9 mouse cellular contexts compared by ENCODE assay signal in the genomic region with DNA sequence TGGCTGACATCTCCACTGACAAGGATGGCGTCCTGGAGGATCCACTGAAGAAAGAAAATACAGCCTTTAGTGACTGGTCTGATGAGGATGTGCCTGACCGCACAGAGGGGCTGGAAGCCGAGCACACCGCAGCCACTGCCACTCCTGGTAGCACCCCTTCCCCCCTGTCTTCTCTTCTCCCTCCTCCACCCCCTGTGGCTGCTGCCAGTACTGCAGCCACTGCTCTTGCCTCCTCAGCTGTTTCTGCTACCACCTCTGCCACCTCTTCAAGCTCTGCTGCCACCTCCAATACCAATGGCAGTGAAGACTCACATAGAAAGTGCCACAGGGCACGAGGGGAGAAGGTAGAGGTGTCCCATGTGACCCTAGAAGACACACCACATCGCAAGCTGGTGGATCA. TPM values are rescaled to one million over a fixed set of nuclear protein-coding genes. Genes with fewer than 3 reads are reported as not detected.
DNase-seq lines count a peak whose midpoint lies in the region; ATAC-seq and TF ChIP-seq lines count a peak whose summit lies in the region.
"Had no signal": no experiment of that assay in that cellular context is flagged by ENCODE, and none has a peak within 500 bp of the region (broad histone marks: within the 10 kb centered on the region; RNA-seq: fewer than 3 reads in every experiment).

No protein-coding gene starts in this region.

- no peak overlapping the region for H3K27ac ChIP-seq in forebrain, embryonic 11.5 days (ENCODE audit: low read depth, low read length)
- no peak overlapping the region for H3K27ac ChIP-seq in forebrain, embryonic 12.5 days
- no peak overlapping the region for H3K27ac ChIP-seq in cortical plate, adult 2 months (ENCODE audit: insufficient read depth, low read length)
- no peak overlapping the region for H3K27ac ChIP-seq in olfactory bulb, adult 2 months (ENCODE audit: insufficient read depth, low read depth, low read length)
- H3K27ac ChIP-seq: heart, embryonic 13.5 days had no signal

- H3K9me3 ChIP-seq in forebrain, embryonic 11.5 days (ENCODE audit: control insufficient read depth, low read length) = no peaks in the 10 kb centered on the region
- no peaks in the 10 kb centered on the region for H3K9me3 ChIP-seq in forebrain, embryonic 12.5 days
- H3K9me3 ChIP-seq: heart, embryonic 13.5 days had no signal

- TF ChIP-seq CTCF in cortical plate, adult 2 months (IDR thresholded peaks at IDR 0.05; ENCODE audit: extremely low read depth, insufficient read depth, low read length) = peak; percentile 30
- TF ChIP-seq CTCF in olfactory bulb, adult 2 months (IDR thresholded peaks at IDR 0.05; ENCODE audit: insufficient read depth, low read depth, low read length) = peak; percentile 70; the same call in 1 of the 2 replicates

- TF ChIP-seq POLR2A in cortical plate, adult 2 months (IDR thresholded peaks at IDR 0.05; ENCODE audit: extremely low read depth, insufficient read depth, low read length) = no peak
- no peak for TF ChIP-seq POLR2A in olfactory bulb, adult 2 months (IDR thresholded peaks at IDR 0.05; ENCODE audit: insufficient read depth, low read depth, low read length)

- WGBS in forebrain, embryonic 11.5 days = 82% methylated on average over 6 of the region's 6 CpGs
- 77% methylated on average over 6 of the region's 6 CpGs for WGBS in forebrain, embryonic 12.5 days
- WGBS in olfactory bulb, adult 2 months = 61% methylated on average over 6 of the region's 6 CpGs

- H3K4me3 ChIP-seq in forebrain, embryonic 11.5 days (ENCODE audit: low read depth, low read length) = no peak overlapping the region
- no peak overlapping the region for H3K4me3 ChIP-seq in forebrain, embryonic 12.5 days (replicated peaks)
- H3K4me3 ChIP-seq in cortical plate, adult 2 months (ENCODE audit: insufficient read depth, low read length) = no peak overlapping the region
- no peak overlapping the region for H3K4me3 ChIP-seq in olfactory bulb, adult 2 months (ENCODE audit: insufficient read depth, low read depth, low read length)
- H3K4me3 ChIP-seq: heart, embryonic 13.5 days had no signal

- no peak overlapping the region for H3K9ac ChIP-seq in forebrain, embryonic 11.5 days (ENCODE audit: low read length)
- no peak overlapping the region for H3K9ac ChIP-seq in forebrain, embryonic 12.5 days
- H3K9ac ChIP-seq: heart, embryonic 13.5 days had no signal

- H3K4me1 ChIP-seq in forebrain, embryonic 11.5 days (replicated peaks; ENCODE audit: control insufficient read depth, insufficient read depth, low read length) = no peaks in the 10 kb centered on the region
- H3K4me1 ChIP-seq in forebrain, embryonic 12.5 days = no peaks in the 10 kb centered on the region
- no peaks in the 10 kb centered on the region for H3K4me1 ChIP-seq in cortical plate, adult 2 months (ENCODE audit: control insufficient read depth, insufficient read depth, low read length)
- H3K4me1 ChIP-seq in olfactory bulb, adult 2 months (ENCODE audit: control insufficient read depth, insufficient read depth, low read length) = peaks cover 3% of the 10 kb centered on the region; the same call in 1 of the 2 replicates
- H3K4me1 ChIP-seq: heart, embryonic 13.5 days had no signal

- no peaks in the 10 kb centered on the region for H3K27me3 ChIP-seq in forebrain, embryonic 11.5 days (ENCODE audit: control insufficient read depth, insufficient read depth, low read length)
- no peaks in the 10 kb centered on the region for H3K27me3 ChIP-seq in forebrain, embryonic 12.5 days
- H3K27me3 ChIP-seq: heart, embryonic 13.5 days had no signal

- H3K36me3 ChIP-seq in forebrain, embryonic 11.5 days (ENCODE audit: control insufficient read depth, insufficient read depth, low read length) = peaks cover 5% of the 10 kb centered on the region; the same call in 1 of the 2 replicates
- H3K36me3 ChIP-seq in forebrain, embryonic 12.5 days (replicated peaks) = peaks cover 53% of the 10 kb centered on the region

- DNase-seq in forebrain, embryonic 11.5 days (ENCODE audit: low spot score) = peak; percentile 62
- peak; percentile 32 for DNase-seq in lung, postnatal 10 days
- no peak for DNase-seq in lung, postnatal 36 days
- no peak for DNase-seq in layer of hippocampus, adult 11-12 months (ENCODE audit: low spot score)
- DNase-seq in ovary, adult 18-20 months (ENCODE audit: low spot score) = no peak

- H3K4me2 ChIP-seq in forebrain, embryonic 11.5 days (ENCODE audit: low read depth, low read length, severe bottlenecking) = no peak overlapping the region
- H3K4me2 ChIP-seq in forebrain, embryonic 12.5 days = no peak overlapping the region
- H3K4me2 ChIP-seq: heart, embryonic 13.5 days had no signal

- ATAC-seq in forebrain, embryonic 11.5 days (replicated peaks; ENCODE audit: low FRiP score) = no peak
- ATAC-seq in forebrain, embryonic 12.5 days (ENCODE audit: low FRiP score) = no peak

RNA-seq across cellular contexts. Expression of a gene that starts 46.4 kb away (rescaled TPM):
- 35.3 and 40.6 TPM in 2 replicates for polyA plus RNA-seq in forebrain, embryonic 11.5 days (2014; fragmentation: Nextera tagmentation; extraction: Ambion mirVana)
- polyA plus RNA-seq in forebrain, embryonic 12.5 days (2016; fragmentation: Nextera tagmentation; extraction: Ambion mirVana) = 48.1 and 49.6 TPM in 2 replicates
- polyA plus RNA-seq in cortical plate, adult 2 months (2012; rRNA removed) = 32.1 and 33.3 TPM in 2 replicates
- polyA plus RNA-seq in olfactory bulb, adult 2 months (2012; ENCODE audit: insufficient read depth, insufficient read length, low replicate concordance, missing spikeins) = 82.1 and 1,060 TPM in 2 replicates

Comparison
In these comparisons a context has a peak if more than half of its experiments do, and no peak if none do; other contexts are left out.
1. DNase-seq: peak in forebrain, embryonic 11.5 days (single experiment) and lung, postnatal 10 days (single experiment); none in lung, postnatal 36 days (single experiment), layer of hippocampus, adult 11-12 months (single experiment) and ovary, adult 18-20 months (single experiment).